Mouse (Mus musculus) layer of hippocampus, postnatal 10 days (tissue): ENCODE data around the gene Ptpn1. TPM values are rescaled to one million over a fixed set of nuclear protein-coding genes. Genes with fewer than 3 reads are reported as not detected.

Source experiments
- DNase-seq, 2 experiments: peaks; one replicate each; pipeline ENCODE4 v3.0.0; 2021; ENCODE audit warnings: low spot score in 2 of 2
- total RNA-seq, 2 experiments: library from RNA; stranded (reverse); gene quantifications; 2 replicates each; pipeline ENCODE4 v1.2.3; 2021

The Ptpn1 gene
- total RNA-seq, 2 experiments from 2014 or later: 71.1 to 73.0 TPM

DNA sequence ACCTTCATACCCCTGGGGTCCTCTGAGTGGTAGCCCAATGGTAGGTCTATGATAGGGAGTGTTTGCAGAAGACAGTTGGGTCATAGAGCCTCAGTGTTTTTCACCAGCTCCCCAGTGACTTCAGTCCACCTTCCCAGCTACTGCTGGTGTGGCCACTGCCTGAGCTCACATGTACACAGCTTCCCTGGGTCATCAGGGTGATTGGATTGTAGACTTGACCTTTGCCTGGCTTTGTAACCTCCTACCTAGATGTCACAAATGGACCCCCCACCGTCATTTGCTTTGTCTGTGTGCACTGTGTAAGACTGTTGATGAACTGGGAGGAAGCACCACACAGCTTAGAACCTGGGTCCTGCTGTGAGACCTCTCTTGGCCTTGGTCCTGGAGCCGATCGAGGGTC is 12.3 kb downstream of the Ptpn1 start:
- DNase-seq: no peak

DNA sequence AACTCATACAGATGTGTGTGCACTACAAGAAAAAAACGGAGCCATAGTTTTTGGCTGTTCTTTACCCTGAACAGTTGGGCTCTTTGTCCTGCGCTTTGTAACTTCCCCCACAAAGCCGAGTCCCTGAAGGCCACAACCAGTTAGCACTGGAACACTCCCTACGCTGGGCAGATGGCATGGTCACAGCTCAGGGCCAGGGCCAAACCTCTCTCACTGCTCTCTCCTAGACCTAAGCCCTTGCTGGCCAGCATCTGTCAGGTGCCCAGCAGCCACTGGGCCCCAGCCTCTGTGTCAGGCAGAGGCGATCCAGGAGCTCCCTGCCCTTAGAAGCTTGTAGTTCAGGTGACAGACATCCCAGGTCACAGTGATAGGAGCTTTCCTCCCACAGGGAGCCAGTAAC is 13.6 kb downstream of the Ptpn1 start:
- DNase-seq: no peak

GRCm38 (mm10) chr2:167947251-167947650 is 15.4 kb downstream of the Ptpn1 start:
- DNase-seq: no peak

GRCm38 (mm10) chr2:167948047-167948446 is 16.2 kb downstream of the Ptpn1 start:
- DNase-seq: no peak

GRCm38 (mm10) chr2:167948557-167948956 is 16.7 kb downstream of the Ptpn1 start:
- DNase-seq: no peak

DNA sequence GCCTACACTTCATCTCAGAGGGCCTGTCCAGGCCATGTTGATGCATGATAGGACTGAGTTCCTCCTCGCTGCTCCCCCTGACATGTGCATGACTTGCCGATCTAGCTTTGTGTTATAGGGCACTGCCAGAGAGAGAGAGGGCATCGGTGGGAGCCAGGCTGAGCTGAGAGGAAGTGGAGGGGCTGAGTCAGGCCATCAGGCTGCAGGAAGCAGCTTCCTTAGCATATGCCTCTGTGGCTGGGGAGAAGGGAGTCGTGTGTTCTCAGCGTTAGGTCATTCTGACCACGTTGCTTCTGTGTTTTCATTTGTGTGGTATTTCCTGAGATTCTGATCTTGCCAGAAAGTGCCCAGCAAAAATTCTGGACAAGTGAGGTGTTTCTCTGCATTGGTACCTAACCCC is 17.4 kb downstream of the Ptpn1 start:
- DNase-seq: peak in 1 of 2 experiments; percentile 29

DNA sequence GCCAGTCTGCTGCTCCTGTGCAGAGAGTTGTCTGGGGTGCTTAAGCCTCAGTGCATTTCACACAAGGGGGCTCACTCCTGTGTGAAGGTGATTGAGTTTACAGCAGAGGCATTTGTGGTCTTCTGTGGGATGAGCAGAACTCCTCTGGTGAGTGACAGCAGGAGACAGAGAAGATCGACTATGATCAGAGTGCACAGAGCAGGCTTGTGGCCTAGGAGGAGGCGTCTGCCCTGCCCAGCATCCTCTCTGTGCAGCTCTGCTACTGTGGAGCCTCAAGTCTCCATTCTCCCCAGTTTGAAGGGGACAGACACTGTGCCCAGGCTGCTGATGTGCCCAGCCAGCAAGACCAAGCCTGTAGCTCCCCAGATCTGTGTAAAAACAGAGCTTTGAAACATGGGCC is 18.0 kb downstream of the Ptpn1 start:
- no peak for DNase-seq

- no peak for DNase-seq
Measured at GRCm38 (mm10) chr2:167950681-167951080, 18.8 kb downstream of the Ptpn1 start.

GRCm38 (mm10) chr2:167951301-167952211 is 19.7 kb downstream of the Ptpn1 start:
- DNase-seq: no peak

- DNase-seq: no peak
Measured at GRCm38 (mm10) chr2:167953819-167954218, 22.0 kb downstream of the Ptpn1 start.

- DNase-seq: no peak
Measured at GRCm38 (mm10) chr2:167954928-167955327, 23.1 kb downstream of the Ptpn1 start.

- DNase-seq: no peak
Measured at GRCm38 (mm10) chr2:167957539-167957938, 25.7 kb downstream of the Ptpn1 start.

DNA sequence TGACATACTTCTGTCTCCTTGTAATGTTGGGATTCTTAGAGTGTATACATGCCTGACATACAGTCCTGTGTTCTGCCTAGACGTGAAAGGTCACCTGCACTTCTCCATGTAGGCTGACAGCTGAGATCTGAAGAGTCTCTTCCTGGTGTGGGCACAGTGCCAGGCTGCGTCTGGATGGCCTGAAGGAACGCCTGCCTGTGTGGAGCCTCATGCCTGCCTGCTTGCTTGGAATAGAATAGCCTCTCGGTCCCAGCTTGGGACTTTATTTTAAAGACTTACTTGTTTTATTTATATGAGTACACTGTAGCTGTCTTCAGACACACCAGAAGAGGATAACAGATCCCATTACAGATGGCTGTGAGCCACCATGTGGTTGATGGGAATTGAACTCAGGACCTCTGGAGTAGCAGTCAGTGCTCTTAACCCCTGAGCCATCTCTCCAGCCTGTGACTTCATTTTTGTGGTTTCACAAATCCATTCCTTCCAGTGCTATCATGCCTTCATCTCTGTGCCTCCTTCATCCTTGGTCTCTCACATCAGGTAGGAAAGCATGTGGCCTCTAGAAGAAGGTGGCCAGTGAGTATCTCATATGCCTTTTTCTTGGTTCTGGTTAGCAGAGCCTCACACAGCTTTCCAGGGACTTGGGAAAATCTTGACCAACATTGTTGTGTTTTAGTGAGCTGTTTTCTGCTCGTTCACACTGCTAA is 26.4 kb downstream of the Ptpn1 start:
- no peak for DNase-seq

GRCm38 (mm10) chr2:167958843-167959242 is 27.0 kb downstream of the Ptpn1 start:
- peak; percentile 52 to 61 for DNase-seq

DNA sequence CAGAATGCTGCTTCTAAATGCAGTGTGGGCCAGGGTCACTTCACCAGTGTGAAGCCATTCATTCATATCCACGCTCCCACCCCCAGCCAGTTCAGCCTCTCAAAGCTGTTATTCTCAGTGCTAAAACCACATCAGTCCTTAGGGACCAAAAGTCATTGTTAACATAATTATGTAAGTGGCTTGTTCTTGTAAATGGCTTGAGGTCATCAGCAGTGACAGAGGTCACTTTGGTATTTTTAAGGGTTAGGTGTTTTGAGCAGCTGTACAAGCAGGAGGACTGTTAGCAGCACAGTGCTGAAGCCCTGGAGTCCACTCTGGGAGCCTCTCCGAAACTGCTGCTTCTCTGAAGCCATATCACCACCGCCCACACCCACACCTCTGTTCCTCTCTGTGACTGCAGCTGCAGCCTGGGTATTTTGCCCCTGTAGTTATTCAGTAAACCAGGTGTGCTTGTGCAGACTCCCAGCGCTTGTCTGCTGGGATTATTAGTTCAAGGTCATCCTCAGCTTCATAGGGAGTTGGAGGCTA is 27.6 kb downstream of the Ptpn1 start:
- no peak for DNase-seq

GRCm38 (mm10) chr2:167959996-167960395 is 28.1 kb downstream of the Ptpn1 start:
- no peak for DNase-seq

GRCm38 (mm10) chr2:167960584-167960983 is 28.7 kb downstream of the Ptpn1 start:
- DNase-seq: no peak

- DNase-seq: no peak
Measured at GRCm38 (mm10) chr2:167962347-167962746, 30.5 kb downstream of the Ptpn1 start.

- no peak for DNase-seq
Measured at GRCm38 (mm10) chr2:167963176-167963575, 31.3 kb downstream of the Ptpn1 start.

GRCm38 (mm10) chr2:167963778-167964300 is 32.0 kb downstream of the Ptpn1 start:
- DNase-seq: no peak

- no peak for DNase-seq
Measured at GRCm38 (mm10) chr2:167964320-167964719, 32.5 kb downstream of the Ptpn1 start.

- DNase-seq: no peak
Measured at GRCm38 (mm10) chr2:167965911-167966310, 34.1 kb downstream of the Ptpn1 start.
